Mouse (Mus musculus) olfactory bulb, adult 2 months (tissue): Measurements from ENCODE around the gene Neurod4.

ENCODE experiments used
- CTCF ChIP-seq: fragments of 200-500 bp; IDR thresholded peaks from 2 replicates; pipeline ENCODE4 v1.5.1; 2012; ENCODE audit warnings: low read depth, mild to moderate bottlenecking, low read length, moderate library complexity; ENCODE audit not compliant: insufficient read depth
- POLR2A ChIP-seq: fragments of 200-500 bp; IDR thresholded peaks from 2 replicates; pipeline ENCODE4 v1.6.1; 2012; ENCODE audit warnings: mild to moderate bottlenecking, low read depth, low read length, moderate library complexity; ENCODE audit not compliant: insufficient read depth

DNA sequence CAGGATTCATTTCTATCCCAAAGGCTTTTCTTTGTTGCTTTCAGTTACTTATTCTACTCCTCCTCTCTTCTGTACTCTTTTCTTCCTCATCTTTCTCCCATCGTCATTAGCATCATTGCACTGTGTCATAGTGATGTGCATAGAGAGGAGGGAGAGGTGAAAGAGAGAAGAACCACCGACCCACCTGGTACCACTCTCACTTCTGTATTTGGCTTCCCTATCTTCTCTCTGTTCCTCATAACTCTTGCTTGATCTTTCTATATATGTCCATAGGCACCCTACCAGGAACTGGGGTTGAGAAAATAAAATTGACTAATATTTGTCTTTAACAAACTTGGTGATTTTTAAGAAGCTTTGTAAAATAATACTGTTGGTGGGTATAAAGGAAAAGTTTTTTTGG, 3.5 kb downstream of the Neurod4 start:
- TF ChIP-seq CTCF (no peak), POLR2A (no peak)
